Mouse (Mus musculus) heart, postnatal 0 days (tissue): ENCODE results near the gene Anxa11. TPM values are rescaled to one million over a fixed set of nuclear protein-coding genes. Genes with fewer than 3 reads are reported as not detected.
"Not testable (repeated sequence)": the region's sequence is repeated elsewhere in the genome, so short reads cannot be mapped to it uniquely, and the experiment has no call there.

Experiments used
- ATAC-seq: fragments of 200-750 bp; cut with Nextera tagmentation; 2 replicates; pipeline ENCODE4 v1.8.0; 2017; ENCODE audit warnings: low read depth, moderate number of reproducible peaks, moderate library complexity; ENCODE audit not compliant: insufficient read depth
- DNase-seq: peaks from one replicate; pipeline ENCODE4 v3.0.0-alpha.2; 2016; ENCODE audit warnings: low spot score
- H3K27ac ChIP-seq: fragments of 300-500 bp; sonication (generic); 2 replicates; pipeline ENCODE4 v1.5.1; 2014; ENCODE audit warnings: low read depth, mild to moderate bottlenecking
- H3K27me3 ChIP-seq: fragments of 300-500 bp; sonication (generic); 2 replicates; pipeline ENCODE4 v1.6.1; 2014; ENCODE audit warnings: low read length, mixed read lengths; ENCODE audit not compliant: control insufficient read depth, insufficient read depth
- H3K36me3 ChIP-seq: fragments of 300-500 bp; sonication (generic); replicated peaks from 2 replicates; pipeline ENCODE4 v1.6.1; 2014; ENCODE audit warnings: low read length, mixed read lengths; ENCODE audit not compliant: control insufficient read depth, insufficient read depth
- H3K4me1 ChIP-seq: fragments of 300-500 bp; sonication (generic); 2 replicates; pipeline ENCODE4 v1.6.1; 2014; ENCODE audit warnings: antibody characterized with exemption; ENCODE audit not compliant: control insufficient read depth, insufficient read depth
- H3K4me2 ChIP-seq: fragments of 300-500 bp; sonication (generic); 2 replicates; pipeline ENCODE4 v1.6.1; 2014; ENCODE audit warnings: low read depth, mild to moderate bottlenecking, low read length, moderate library complexity
- H3K4me3 ChIP-seq: fragments of 300-500 bp; sonication (generic); 2 replicates; pipeline ENCODE4 v1.5.1; 2014; ENCODE audit warnings: low read depth, low read length
- H3K9ac ChIP-seq: fragments of 300-500 bp; sonication (generic); replicated peaks from 2 replicates; pipeline ENCODE4 v1.6.1; 2014; ENCODE audit warnings: low read depth, low read length, mixed read lengths
- H3K9me3 ChIP-seq: fragments of 300-500 bp; sonication (generic); replicated peaks from 2 replicates; pipeline ENCODE4 v1.6.1; 2016; ENCODE audit warnings: low read length; ENCODE audit not compliant: control insufficient read depth
- CTCF ChIP-seq: IDR thresholded peaks from 2 replicates; pipeline ENCODE4 v1.5.1; 2016; ENCODE audit warnings: antibody characterized with exemption, control low read depth, low read depth
- EP300 ChIP-seq: IDR thresholded peaks from 2 replicates; pipeline ENCODE4 v1.6.1; 2016; ENCODE audit warnings: antibody characterized with exemption, low read depth
- WGBS: fragments of 180-500 bp; shearing (Covaris S2); extraction: QIAGEN DNeasy Blood & Tissue Kit; methylation state at CpG from one replicate; pipeline ENCODE4 v1.1.7; 2014; 5-methylcytosine and 5-hydroxymethylcytosine counted together
- polyA plus RNA-seq: library from polyadenylated mRNA; unstranded; fragments of >200 nt; fragmentation: Nextera tagmentation; extraction: Ambion mirVana; gene quantifications from 2 replicates; pipeline ENCODE4 v1.2.1, GENCODE M21; 2015
- total RNA-seq: library from RNA; depleted of rRNA; stranded (reverse); fragments of >200 nt; gene quantifications from 2 replicates; pipeline ENCODE4 v1.2.3, GENCODE M21; 2014; ENCODE audit warnings: low replicate concordance

Gene Anxa11
- total and polyA plus RNA-seq, 2 experiments from 2014 or later: 21.1 to 36.8 TPM

- DNase-seq (no peak), ATAC-seq (no peak)
- TF ChIP-seq EP300 (no peak), CTCF (no peak)
- peaks cover 21% of the 10 kb centered on the region for H3K4me1 ChIP-seq
- H3K27ac ChIP-seq: peak overlapping the region; percentile 76
- peak overlapping the region; percentile 84 for H3K4me2 ChIP-seq
- H3K27me3 ChIP-seq: no peaks in the 10 kb centered on the region
- H3K9me3 ChIP-seq: no peaks in the 10 kb centered on the region
- WGBS: 2% methylated on average over 12 of the region's 12 CpGs
- H3K9ac ChIP-seq: peak overlapping the region; percentile 77
- no peaks in the 10 kb centered on the region for H3K36me3 ChIP-seq
- H3K4me3 ChIP-seq: peak overlapping the region; percentile 79
Observed at GRCm38 (mm10) chr14:25842688-25843003, 690 bp downstream of the Anxa11 start.

DNA sequence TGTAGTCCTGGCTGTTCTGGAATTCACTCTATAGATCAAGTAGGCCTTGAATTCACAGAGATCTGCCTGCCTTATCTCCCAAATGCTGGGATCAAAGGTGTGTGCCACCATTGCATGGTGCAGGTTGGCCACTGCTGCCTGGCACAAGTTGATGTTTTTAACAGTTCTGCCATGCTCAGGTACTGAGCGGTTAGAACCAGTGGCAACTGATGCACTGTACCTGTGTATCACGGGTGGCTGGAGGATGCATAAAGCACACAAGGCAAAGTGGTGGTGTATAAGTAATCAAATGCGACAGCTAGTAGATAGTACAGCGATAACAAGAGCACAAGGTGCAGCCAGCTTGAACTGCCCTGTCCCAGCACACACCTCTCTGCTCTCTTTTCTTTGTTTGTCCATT is 2.4 kb downstream of the Anxa11 start:
- TF ChIP-seq CTCF: no peak
- no peak for TF ChIP-seq EP300
- ATAC-seq: no peak
- Histone ChIP-seq H3K4me2 (no peak overlapping the region), H3K36me3 (no peaks in the 10 kb centered on the region), H3K27me3 (no peaks in the 10 kb centered on the region), H3K9ac (no peak overlapping the region), H3K9me3 (no peaks in the 10 kb centered on the region), H3K27ac (no peak overlapping the region), H3K4me3 (no peak overlapping the region), H3K4me1 (peaks cover 14% of the 10 kb centered on the region)
- DNase-seq: no peak
- WGBS: 94% methylated on average over 4 of the region's 4 CpGs

DNA sequence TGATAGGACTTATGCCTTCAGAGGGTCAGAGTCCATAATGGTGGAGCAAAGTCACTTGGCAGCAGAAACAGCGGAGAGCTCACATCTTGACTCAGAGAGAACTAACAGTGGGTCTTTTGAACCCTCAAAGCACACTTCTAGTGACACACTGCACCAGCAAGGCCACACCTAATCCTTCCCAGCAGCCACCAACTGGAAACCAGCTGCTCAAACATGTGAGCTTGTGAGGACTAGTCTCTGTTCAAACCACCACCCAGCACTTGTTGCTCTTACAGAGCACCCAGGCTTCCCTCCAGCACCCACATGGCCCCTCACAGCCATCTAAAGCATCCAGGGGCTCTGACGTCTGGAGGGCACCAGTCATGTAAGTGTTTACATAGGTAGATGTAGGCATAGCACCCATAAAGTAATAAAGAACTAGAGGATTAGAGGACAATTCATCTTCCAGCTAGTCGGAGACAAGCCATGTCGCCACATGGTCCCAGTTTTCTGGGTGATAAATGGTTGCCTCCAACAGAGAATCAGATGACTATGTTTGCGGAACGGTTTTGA is 4.0 kb downstream of the Anxa11 start:
- ATAC-seq (no peak), DNase-seq (no peak)
- Histone ChIP-seq H3K4me1 (peaks cover 14% of the 10 kb centered on the region), H3K9ac (no peak overlapping the region), H3K27ac (no peak overlapping the region), H3K9me3 (no peaks in the 10 kb centered on the region), H3K27me3 (no peaks in the 10 kb centered on the region), H3K36me3 (no peaks in the 10 kb centered on the region), H3K4me3 (no peak overlapping the region), H3K4me2 (no peak overlapping the region)
- 87% methylated on average over 6 of the region's 6 CpGs for WGBS
- TF ChIP-seq CTCF (no peak), EP300 (no peak)

DNA sequence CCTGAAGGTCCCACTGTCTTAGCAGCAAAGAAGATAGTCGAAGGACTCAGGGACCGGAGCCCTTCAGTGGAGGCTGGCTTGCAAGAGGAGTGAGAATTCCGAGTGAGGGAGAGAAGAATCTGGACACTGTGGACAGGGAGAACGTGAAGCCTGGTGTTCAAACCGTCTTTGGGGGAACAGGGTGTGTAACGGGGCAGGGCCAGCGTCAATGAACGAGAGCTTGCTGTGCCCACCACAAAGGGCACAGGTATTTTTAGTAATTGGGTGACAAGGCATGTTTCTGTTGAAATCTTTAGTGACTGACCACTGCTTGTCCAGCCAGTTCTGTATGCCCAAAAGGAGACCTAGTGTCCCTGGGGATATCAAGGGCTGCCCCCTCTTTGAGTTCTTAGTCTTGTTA is 4.6 kb downstream of the Anxa11 start:
- H3K4me2 ChIP-seq: no peak overlapping the region
- no peak overlapping the region for H3K27ac ChIP-seq
- H3K9ac ChIP-seq: no peak overlapping the region
- H3K9me3 ChIP-seq: no peaks in the 10 kb centered on the region
- no peak for TF ChIP-seq CTCF
- no peak for TF ChIP-seq EP300
- peaks cover 19% of the 10 kb centered on the region for H3K4me1 ChIP-seq
- no peak for DNase-seq
- no peak for ATAC-seq
- no peaks in the 10 kb centered on the region for H3K36me3 ChIP-seq
- H3K27me3 ChIP-seq: no peaks in the 10 kb centered on the region
- no peak overlapping the region for H3K4me3 ChIP-seq
- 69% methylated on average over 8 of the region's 8 CpGs for whole genome bisulfite sequencing

- WGBS: 39% methylated on average over 9 of the region's 9 CpGs
- no peak overlapping the region for H3K4me2 ChIP-seq
Observed at GRCm38 (mm10) chr14:25847660-25848059, 5.7 kb downstream of the Anxa11 start.

GRCm38 (mm10) chr14:25848237-25848636 is 6.3 kb downstream of the Anxa11 start:
- WGBS: 95% methylated on average over 6 of the region's 6 CpGs
- Histone ChIP-seq H3K27me3 (no peaks in the 10 kb centered on the region), H3K27ac (no peak overlapping the region), H3K4me1 (peaks cover 29% of the 10 kb centered on the region), H3K4me3 (no peak overlapping the region), H3K9ac (no peak overlapping the region), H3K36me3 (no peaks in the 10 kb centered on the region), H3K4me2 (no peak overlapping the region), H3K9me3 (no peaks in the 10 kb centered on the region)
- no peak for TF ChIP-seq EP300
- no peak for TF ChIP-seq CTCF
- no peak for ATAC-seq
- DNase-seq: no peak

More at GRCm38 (mm10) chr14:25847660-25848059, 5.7 kb downstream of the Anxa11 start:
- Histone ChIP-seq H3K4me3 (no peak overlapping the region), H3K27me3 (no peaks in the 10 kb centered on the region), H3K9ac (no peak overlapping the region), H3K36me3 (no peaks in the 10 kb centered on the region), H3K27ac (no peak overlapping the region), H3K9me3 (no peaks in the 10 kb centered on the region), H3K4me1 (peaks cover 28% of the 10 kb centered on the region)
- TF ChIP-seq CTCF (no peak), EP300 (no peak)
- ATAC-seq: no peak
- DNase-seq: no peak

- ATAC-seq, H3K4me3 ChIP-seq, H3K36me3 ChIP-seq, H3K9me3 ChIP-seq, DNase-seq, H3K27ac ChIP-seq, H3K4me2 ChIP-seq, H3K9ac ChIP-seq, H3K27me3 ChIP-seq: not testable (repeated sequence)
- WGBS: 92% methylated on average over 3 of the region's 4 CpGs
- H3K4me1 ChIP-seq: peaks cover 33% of the 10 kb centered on the region
Observed at GRCm38 (mm10) chr14:25848708-25849107, 6.8 kb downstream of the Anxa11 start.
